Mouse (Mus musculus): Measurements from ENCODE around the gene Clec2l.
"Not testable (repeated sequence)": the region's sequence is repeated elsewhere in the genome, so short reads cannot be mapped to it uniquely, and the experiment has no call there.

Gene Clec2l

DNA sequence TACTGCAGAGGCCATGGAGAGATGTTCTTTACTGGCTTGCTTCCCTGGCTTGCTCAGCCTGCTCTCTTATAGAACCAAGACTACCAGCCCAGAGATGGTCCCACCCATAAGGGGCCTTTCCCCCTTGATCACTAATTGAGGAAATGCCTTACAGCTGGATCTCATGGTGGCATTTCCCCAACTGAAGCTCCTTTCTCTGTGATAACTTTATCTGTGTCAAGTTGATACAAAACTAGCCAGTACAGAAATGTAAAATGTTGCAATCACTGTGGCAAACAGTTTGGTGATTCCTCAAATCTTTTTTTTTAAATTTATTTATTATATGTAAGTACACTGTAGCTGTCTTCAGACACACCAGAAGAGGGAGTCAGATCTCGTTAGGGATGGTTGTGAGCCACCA, 7.6 kb downstream of the Clec2l start:
- not testable (repeated sequence) for DNase-seq (ENCODE audit: low read depth)

DNA sequence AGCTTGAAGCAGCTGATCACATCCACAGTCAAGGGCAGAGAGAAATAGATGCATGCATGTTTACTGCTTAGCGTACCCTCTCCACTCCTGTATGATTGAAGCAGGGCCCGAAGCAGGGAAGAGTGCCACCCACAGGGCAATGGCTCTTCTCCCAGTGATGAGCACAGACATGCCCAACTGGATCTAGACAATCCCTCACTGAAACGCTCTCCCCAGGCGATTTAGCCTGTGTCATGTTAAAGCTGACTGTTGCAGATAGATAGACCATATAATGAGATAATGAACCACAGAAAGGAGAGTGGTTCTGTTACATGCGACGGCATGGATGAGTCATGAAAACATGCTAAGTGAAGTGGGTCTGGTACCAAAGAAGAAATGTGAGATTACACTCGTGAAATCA, 8.4 kb downstream of the Clec2l start:
- no peak for DNase-seq (ENCODE audit: low read depth)

DNA sequence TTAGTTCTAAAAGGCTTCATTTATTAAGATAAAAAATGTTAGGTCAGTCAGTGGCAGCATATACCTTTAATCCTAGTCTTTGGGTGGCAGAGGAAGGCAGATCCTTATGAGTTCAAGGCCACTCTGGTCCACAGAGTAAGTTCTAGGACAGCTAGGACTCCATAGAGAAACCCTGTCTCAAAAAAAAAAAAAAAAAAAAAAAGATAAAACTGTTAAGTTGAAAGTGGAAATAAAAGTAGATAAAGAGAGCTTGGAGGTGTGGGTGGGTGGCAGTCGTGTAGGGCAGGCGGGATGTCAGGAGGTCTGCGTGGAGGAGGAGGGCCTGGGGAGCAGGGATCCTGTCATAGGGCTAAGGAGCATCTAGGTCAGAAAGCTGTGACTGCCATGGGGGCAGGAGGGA, 9.1 kb downstream of the Clec2l start:
- no peak for DNase-seq (ENCODE audit: low read depth)

DNA sequence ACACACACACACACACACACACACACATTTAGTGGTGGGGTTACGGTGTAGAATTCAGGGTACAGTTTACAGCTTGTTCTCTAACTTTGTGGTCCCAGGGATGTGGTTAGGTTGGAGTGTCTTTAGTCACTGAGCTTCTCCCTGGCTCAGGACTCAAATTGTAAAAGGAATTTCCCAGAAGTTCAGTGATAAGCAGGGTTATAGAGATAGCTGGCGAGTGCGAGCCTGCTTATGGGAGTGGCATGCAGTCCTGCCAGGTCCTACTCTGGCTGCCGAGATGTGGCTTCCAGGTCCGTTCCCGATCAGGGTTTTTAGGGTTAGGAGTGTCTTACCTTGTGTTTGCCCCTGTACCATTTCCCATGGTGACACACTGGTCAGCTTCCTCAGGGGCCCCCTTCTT, 13.3 kb downstream of the Clec2l start:
- no peak for DNase-seq (ENCODE audit: low read depth)

DNA sequence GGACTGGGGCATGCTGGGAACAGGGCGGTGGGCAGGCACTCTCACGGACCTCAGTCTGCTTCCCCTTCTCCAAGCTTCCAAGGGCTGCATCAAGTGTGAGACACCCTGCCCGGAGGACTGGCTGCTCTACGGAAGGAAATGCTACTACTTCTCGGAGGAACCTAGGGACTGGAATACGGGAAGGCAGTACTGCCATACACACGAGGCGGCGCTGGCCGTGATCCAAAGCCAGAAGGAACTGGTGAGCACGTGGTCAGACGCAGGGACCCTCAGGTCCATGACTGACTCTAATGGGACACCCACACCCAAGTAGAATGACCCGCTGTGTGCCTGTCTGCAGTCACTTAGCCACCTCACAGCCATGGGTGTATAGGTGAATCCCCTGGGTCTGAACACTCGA, 13.9 kb downstream of the Clec2l start:
- no peak for DNase-seq (ENCODE audit: low read depth)

DNA sequence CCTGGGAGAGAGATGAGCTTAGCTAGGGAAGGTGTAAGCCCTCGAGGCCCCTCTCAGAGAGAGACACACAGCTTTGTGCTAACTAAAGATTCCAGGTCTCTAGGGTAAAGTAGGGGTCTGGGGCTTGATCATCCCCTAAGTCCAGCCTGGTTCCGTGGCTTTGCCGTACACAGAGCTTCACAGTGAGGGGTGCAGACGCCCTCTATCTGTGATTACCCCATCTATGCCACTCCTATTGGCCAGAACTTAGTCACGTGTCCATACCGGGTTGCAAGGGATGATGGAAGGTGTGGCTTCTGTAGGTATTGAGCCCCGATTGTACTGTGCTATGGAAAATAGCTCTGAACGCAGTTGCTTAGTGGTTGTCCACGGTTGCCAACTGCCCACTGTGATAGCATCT, 14.8 kb downstream of the Clec2l start:
- DNase-seq (ENCODE audit: low read depth): no peak

DNA sequence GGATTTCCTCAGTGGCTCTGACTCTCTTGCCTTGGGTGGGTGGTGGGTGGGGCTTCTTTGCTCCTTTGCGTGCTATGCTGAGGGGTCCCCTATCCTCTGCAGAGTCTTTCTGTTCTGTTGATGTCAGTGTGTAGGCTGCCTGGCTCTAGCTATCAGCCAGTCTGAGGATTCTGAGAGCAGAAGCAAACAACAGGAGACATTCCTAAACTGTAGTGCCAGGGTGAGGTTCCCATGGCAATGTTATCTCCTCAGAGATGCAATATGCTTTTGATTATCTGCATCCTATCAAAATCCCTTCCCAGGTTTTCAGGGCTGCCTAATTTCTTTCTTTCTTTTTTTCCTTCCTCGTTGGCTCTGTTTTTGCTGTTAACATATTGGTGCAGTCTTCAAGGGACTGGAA, 19.7 kb downstream of the Clec2l start:
- DNase-seq (ENCODE audit: low read depth): no peak

DNA sequence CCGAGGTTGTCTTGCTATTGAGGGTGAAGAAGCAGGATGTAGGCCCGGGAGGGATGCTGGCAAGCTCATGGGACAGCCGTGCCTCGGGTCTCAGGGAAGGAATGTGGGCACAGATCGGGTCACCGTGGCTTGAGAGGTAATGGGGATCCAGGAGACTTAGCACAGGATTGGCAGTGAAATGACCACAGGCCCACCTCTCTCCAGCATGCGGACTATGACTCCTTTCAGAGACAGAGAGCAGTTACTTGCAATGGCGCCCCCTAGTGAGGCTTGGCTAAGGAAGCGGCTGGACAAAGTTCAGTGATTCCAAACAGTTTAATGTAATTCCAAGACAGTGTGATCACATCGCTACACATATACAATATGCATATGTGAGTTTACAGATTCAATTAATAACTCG, 24.3 kb downstream of the Clec2l start:
- peak; percentile 62 for DNase-seq (ENCODE audit: low read depth)

DNA sequence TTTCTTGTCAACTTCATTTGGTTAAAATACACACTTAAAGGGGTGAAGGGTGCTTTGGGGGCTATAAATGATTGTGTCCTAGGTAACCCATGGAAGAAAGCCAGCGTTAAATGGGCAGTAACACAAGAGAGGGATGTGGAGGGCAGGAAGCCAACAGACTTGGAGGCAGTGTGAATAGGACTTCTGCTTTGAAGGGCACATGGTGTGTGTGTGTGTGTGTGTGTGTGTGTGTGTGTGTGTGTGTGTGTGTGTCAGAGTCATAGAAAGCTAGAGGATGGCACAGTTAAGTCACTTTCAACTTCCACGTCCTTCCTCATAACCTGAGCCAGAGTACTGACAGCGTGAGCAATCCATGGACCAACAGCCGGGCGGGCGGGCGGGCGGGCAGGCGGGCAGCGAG, 26.0 kb downstream of the Clec2l start:
- DNase-seq (ENCODE audit: low read depth): no peak

DNA sequence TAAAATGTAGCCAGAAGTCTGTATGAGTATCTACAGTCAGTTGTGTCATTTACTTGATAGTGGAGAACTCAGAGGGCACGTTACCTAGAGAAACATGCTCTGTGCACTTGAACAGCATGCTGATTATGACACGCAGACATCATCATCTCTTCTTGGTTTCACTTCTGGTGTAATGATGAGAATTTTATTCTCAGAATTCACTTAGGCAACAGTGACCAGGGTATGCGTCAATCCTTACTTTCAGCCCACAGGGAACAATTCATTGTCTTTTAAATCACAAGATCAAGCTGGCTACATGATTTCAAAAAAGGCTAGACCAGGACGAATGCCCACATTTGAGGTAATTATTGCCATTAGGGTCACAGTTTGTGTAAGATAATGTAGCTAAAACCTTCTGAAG, 27.7 kb downstream of the Clec2l start:
- peak; percentile 70 for DNase-seq (ENCODE audit: low read depth)

DNA sequence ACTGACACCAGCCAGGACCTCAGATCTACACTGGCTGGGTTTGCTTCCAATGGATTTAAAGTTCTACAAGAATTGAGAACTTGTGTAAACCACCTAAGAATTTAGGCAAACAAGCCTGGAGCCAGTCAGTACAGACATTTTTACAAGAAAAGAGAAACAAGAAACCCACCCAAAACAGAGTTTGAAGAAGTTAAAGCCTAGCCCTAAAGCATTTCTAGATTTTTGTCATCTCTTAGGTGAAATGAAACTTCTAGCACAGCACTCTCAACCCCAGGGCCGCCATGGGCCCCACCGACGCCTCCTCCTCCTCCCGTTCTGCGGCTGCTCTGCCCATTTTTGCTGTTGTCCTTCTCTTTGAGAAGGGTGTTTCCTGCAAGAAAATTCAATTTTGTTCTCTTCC, 28.2 kb downstream of the Clec2l start:
- no peak for DNase-seq (ENCODE audit: low read depth)

DNA sequence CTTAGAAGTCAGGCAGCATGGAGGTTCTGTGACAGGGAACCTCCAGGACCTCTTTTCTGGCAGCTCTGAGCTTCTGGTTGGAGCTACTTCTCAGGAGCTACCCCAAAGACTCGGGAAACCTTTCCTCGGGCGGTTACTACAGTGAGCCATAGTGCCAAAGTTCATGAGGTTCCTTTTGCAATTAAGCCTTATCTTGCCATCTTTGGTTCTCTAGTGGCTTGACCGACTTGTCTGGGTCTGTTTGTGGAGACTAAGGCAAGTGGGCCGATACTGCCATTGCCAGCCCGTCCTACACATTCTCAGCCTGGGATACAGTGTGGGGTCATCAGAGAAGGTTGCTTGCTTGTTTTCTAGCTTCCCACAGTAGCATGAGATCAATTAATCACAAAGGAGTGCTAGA, 29.7 kb downstream of the Clec2l start:
- DNase-seq (ENCODE audit: low read depth): no peak

DNA sequence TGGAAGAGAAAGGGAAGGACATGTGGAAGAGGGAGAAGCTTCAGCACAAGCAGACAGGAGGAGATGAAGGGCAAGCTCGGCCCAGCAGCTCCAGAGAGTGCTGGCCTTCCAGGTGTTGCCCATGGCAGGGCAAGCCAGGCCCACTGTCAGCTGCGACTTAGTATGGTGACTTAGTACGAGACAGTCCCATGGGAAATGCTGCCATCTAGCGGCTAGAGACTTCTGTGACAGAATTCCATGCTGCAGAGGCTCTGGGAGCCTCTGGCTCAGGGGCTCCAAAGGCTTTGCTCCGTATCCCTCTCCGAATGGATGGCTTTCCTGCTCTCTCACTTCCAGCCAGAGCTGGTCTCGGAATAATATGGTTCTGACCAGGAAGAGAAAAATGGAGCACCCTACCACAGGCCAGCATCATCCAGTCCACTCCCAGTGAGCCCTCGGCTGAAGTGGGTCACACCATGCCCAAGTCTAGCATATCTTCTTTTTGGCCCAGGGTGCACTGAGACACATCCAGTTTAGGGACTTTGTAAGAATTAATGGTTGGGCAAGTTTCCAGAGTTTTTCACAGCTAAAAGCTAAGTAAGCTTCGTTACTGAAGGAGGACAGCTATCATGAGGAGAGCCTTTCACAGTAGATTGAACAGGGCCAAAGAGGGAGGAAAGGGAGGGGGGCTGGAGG, 32.6 kb downstream of the Clec2l start:
- peak; percentile 88 for DNase-seq (ENCODE audit: low read depth)

DNA sequence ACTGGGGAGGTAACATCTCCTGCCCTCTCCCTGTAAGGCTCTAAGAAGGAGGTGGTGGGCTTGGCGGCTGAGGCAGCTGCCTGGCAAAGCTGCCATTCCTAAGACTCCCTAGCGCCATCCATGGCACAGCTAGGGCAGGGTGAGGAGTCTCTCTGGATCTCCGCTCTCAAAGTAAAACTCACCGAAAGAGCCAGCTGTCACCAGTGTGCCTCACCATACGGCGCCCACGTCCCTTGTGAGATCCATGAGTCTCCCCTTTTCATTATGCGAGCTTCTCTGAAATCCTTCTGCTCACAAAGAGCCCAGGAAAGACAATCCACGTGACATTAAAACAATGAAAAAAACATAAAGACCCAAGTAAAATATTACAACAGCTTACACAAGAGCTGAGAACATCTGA, 33.7 kb downstream of the Clec2l start:
- DNase-seq (ENCODE audit: low read depth): no peak

DNA sequence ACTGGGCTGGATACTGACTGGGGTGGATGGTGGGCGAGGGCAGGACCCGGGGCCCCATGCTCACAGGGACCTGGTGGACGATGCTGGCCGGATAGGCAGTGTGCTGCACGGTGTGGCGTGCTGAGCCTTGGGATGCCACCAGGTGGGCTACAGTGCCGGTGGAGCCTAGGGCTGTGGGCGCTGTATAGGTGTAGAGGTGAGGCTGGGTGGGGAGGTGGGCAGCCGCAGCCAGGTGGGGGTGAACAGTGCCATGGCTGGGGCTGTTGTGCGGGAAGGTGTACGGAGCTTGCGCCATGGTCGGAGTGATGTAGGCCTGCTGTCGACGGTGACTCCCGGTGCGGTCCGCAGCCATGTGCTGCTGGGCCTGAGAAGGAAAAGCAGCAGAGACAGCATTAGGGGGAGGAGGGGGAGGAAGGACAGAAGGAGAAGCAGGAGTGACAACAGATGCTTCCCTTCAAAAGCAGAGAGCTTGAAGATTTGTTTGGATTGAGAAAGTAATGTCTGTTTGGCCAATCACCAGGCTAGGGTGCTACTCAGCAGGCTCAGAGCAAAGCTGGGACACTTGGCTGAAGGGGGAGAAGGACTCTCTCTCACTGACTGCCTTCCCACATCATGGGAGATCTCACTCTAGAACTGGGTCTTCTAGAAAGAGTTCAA, 35.5 kb downstream of the Clec2l start:
- no peak for DNase-seq (ENCODE audit: low read depth)

DNA sequence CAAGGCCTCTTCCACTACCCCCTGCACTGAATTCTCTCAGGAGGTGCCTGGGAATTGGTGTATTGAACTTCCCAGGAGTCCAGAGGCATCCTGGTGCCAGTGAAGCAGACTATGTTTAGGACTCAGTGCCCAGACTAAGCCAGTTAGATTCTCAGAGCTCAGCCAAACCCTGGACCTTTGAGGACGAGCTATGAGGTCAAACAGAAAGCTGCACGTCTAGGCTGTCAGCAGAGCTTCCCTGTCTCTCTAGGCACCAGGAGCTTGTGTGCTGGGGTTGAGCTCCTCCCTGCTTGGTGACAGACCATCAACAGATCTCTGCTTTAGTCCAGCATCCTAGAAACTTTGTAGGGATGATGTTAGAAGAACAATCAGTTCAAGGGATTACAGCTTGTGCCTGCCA, 38.6 kb downstream of the Clec2l start:
- no peak for DNase-seq (ENCODE audit: low read depth)

DNA sequence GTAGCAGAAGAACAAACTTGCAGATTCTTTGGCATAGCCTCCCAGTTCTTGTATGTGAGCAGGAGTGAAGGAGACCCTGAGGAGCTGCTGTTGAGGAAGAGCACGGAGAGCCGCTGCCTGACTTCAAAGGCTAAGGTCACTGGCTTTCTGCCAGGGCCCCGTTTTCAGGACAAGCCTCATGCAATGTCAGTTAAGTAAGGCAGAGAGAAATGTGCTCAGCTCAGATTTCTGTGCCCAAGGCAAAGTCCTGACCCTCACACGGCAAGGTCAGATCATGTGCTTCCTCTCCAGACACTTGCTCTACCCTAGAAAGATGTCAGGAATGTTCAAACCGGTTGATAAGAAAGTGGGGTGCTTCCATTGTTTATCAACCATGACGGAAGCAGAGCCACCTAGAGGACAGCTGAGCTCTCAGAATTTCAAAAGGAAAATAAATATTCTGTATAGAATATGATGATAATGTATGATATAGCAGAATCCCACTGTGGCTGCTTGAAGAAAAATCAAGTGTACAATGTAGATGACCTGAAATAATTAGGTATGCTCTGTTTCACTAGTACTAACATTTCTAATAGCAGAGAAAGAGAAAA, 40.0 kb downstream of the Clec2l start:
- DNase-seq (ENCODE audit: low read depth): no peak

DNA sequence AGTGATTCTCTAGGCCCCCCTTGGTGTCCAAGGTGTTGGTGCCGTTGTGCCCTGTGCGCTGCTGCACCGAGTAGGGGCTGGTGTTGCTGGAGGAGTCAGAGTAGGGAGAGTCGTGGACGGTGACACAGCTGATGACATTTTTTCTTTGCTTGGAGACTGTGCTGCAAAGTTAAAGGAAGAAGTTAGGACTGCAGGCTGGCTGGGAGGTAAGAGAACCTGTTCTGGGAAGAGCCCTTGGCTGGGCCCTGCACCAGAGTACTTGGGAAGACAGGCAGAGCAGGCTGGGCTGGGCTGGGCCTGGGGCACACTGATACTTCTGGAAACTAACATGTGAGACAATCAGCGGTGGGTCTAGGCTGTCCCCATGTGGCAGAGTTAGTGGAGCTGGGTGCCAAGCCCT, 40.7 kb downstream of the Clec2l start:
- DNase-seq (ENCODE audit: low read depth): no peak

DNA sequence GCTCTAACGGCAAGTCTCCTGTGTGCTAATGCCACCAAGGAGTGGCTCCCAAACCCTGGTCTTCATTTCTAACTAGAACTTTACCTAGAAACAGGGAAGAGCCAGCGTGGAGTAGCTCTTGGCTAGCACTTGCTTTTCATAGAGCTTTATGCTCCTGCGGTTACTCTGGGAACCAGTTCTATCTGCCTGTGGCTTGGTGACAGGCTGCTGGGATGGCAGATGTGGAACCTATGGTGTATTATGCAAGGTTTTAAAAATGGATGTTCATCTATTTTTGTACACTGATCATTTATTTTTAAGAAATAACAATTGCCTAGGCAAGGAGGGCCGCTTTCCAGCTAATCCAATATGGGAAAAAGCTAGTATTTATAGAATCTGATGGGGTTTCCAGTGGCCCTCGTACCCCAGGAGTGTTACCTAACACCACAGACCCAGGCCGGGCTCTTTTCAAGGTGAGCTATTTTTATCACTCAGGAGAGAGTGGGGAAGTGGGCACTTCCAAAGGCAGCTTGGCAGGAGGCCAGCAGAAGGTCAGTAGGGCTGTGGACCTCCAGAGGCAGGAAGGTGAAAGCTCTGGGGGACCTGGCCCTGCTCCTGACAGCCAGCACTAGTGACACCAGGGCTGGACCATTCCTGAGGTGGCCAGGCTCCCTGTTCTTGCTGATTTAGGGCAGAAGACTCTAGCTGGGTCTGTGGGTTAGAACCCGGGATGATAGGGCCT, 41.6 kb downstream of the Clec2l start:
- DNase-seq (ENCODE audit: low read depth): no peak

DNA sequence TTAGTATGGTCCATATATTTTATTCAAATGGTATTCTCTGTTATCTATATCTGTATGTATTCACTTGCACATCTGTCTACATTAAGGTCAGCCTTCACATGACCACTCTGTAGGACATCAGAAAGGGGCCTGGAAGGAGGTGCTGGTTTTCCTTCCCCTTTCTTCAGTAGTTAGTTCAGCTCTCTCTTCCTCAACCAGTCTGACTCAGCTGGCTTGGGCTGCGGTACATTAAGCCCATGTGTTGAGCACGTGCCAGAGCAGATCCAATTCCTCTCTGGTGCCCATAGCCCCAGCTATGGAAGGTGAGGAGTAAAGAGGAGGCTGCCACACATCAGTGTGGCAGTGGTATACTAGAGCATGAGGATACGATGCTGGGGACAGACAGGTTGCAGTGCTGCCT, 47.6 kb downstream of the Clec2l start:
- no peak for DNase-seq (ENCODE audit: low read depth)

DNA sequence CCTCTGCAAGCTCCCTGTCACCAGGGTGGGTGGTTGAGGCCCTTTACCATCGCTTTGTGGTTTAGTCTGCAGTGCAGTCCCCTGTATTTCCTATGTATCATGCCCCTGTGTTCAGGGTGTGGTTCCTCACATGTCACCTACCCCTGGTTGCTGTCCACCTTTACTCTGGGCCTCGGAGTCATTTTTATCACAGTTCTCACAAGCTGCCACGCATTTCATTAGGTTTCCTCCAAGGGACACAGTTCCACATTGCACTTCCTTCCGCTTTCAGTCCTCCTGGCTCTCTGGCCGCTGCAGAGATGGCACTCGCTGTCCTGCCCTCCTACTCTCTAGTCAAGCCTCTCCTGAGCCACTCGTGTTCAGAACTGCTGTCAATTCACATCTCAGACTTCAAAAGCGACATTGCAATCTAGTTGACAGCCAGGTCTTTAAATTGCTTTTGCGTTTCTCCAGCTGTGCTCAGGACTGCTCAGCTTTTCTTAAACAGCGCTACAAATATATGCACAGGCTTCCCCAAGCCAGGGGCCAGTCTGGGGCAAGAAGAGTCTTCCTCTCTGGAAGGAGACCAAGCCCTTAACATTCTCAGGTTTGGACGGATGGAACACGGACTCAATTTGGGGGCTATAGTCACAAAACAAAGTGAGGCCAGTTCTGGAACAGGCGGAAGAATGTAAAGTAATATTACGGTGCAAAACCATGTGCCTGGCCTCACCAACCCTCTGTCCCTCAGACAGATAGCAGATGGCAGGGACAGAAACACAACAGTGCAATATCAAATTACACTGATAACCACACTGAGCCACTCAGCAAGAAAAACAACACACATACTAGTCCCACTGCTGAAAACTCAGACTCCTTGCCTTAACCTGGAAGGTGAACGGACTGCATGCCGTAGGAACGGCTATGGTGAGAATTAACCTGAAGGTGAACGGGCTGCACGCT, 51.4 kb downstream of the Clec2l start:
- DNase-seq (ENCODE audit: low read depth): no peak

DNA sequence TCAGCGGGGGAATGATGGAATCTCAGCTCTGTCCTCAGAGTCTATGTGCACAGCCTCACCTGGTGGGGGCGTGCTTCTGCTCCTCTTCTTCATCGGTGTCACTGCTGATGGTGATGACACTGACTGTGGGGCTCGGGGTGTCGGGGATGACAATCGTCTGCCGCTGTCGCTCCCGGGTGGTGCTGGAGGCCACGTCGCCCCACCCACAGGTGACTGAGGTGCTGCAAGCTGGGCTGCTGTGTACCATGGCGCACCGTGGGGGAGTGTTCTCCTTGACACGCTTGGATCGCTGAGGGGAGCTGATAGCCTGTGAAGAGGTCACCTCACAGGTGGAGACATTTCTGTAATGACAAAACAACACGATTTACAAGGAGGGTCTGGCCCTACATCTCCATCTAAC, 53.0 kb downstream of the Clec2l start:
- no peak for DNase-seq (ENCODE audit: low read depth)

Data from induced T-regulatory cell, adult 2 months (primary cell).